Mouse (Mus musculus) embryonic fibroblast, embryonic 13.5 days (primary cell): ENCODE data around the gene Chst3.

Experiments
- CTCF ChIP-seq: IDR thresholded peaks from 2 replicates; pipeline ENCODE4 v1.5.1; 2011; ENCODE audit warnings: mild to moderate bottlenecking, control low read depth, low read length, moderate library complexity, borderline replicate concordance; ENCODE audit not compliant: insufficient read depth
- POLR2A ChIP-seq: IDR thresholded peaks from 2 replicates; pipeline ENCODE4 v1.6.1; 2011; ENCODE audit warnings: low read depth, mild to moderate bottlenecking, control low read depth, low read length, moderate library complexity

DNA sequence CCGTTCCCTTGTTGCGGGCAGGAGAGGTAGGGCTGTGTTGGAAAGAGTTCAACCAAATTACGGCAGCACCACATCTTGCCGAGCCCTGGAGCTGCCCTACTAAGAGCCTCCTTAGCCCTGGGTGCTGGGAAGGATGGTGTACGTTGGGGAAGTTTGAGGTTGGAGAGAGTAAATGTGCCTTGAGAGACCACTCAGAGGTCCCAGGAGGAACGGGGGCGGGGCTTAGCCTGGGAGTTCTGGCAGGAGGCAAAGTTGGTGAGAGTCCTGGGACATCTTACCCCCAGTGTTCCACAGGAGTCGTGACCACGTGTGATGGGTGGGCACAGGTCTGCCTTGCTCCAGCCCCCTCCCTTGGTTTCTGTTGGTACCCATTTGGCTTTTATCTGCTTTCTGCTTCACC lies 84.9 kb downstream of the Chst3 start:
- TF ChIP-seq CTCF (no peak), POLR2A (no peak)
